Mouse (Mus musculus) hindbrain, embryonic 13.5 days (tissue): Measurements from ENCODE around the gene Spc24. TPM values are rescaled to one million over a fixed set of nuclear protein-coding genes. Genes with fewer than 3 reads are reported as not detected.
A peak's percentile ranks its signal among the peaks of the same experiment; 100 is the strongest.

ENCODE experiments used
- ATAC-seq: fragments of 200-750 bp; cut with Nextera tagmentation; 2 replicates; pipeline ENCODE4 v1.8.0; 2017; ENCODE audit warnings: moderate TSS enrichment; ENCODE audit not compliant: low FRiP score
- H3K27ac ChIP-seq: fragments of 300-500 bp; sonication (generic); 2 replicates; pipeline ENCODE4 v1.5.1; 2015; ENCODE audit warnings: inconsistent platforms, mild to moderate bottlenecking, moderate library complexity
- H3K27me3 ChIP-seq: fragments of 300-500 bp; sonication (generic); 2 replicates; pipeline ENCODE4 v1.6.1; 2015; ENCODE audit warnings: mild to moderate bottlenecking, inconsistent platforms
- H3K36me3 ChIP-seq: fragments of 300-500 bp; sonication (generic); 2 replicates; pipeline ENCODE4 v1.6.1; 2015; ENCODE audit warnings: mild to moderate bottlenecking, inconsistent platforms
- H3K4me1 ChIP-seq: fragments of 300-500 bp; sonication (generic); replicated peaks from 2 replicates; pipeline ENCODE4 v1.6.1; 2015; ENCODE audit warnings: inconsistent platforms
- H3K4me2 ChIP-seq: fragments of 300-500 bp; sonication (generic); 2 replicates; pipeline ENCODE4 v1.6.1; 2015; ENCODE audit warnings: inconsistent platforms, mild to moderate bottlenecking, moderate library complexity
- H3K4me3 ChIP-seq: fragments of 300-500 bp; sonication (generic); 2 replicates; pipeline ENCODE4 v1.5.1; 2015; ENCODE audit warnings: mild to moderate bottlenecking, inconsistent platforms
- H3K9ac ChIP-seq: fragments of 300-500 bp; sonication (generic); 2 replicates; pipeline ENCODE4 v1.6.1; 2015; ENCODE audit warnings: mild to moderate bottlenecking, inconsistent platforms
- H3K9me3 ChIP-seq: fragments of 300-500 bp; sonication (generic); 2 replicates; pipeline ENCODE4 v1.6.1; 2016; ENCODE audit warnings: inconsistent platforms
- WGBS: fragments of 180-500 bp; shearing (Covaris S2); methylation state at CpG from one replicate; pipeline ENCODE4 v1.1.7; 2015; 5-methylcytosine and 5-hydroxymethylcytosine counted together
- microRNA-seq: library from miRNA; unstranded; fragments of <30 nt; microRNA quantifications from one replicate; pipeline ENCODE4, GENCODE M21; 2016
- polyA plus RNA-seq: library from polyadenylated mRNA; unstranded; fragments of >200 nt; fragmentation: Nextera tagmentation; extraction: Ambion mirVana; gene quantifications from 2 replicates; pipeline ENCODE4 v1.2.1, GENCODE M21; 2015

Spc24 gene
- polyA plus RNA-seq, 1 experiment from 2014 or later, result 22.0 TPM

DNA sequence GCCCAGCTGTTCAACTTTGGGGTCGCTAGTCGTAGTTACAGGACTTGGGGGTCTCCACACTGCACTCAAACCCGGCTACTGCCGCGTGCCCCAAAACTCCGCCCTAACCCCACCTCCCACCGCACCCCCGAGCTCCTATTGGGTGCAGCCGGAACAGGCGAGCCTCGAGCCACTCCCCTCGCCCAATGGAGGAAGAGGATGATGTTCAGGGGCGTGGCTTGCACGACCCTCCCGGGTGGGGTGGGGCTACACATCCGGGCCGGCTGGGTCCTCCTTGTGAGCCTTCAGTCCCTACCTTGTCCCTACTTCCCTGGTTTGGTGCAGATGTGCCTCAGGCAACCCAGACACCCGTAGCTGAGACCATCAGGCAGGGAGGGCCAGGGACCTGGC lies 36.0 kb downstream of the Spc24 start:
- peak overlapping the region; percentile 93 for H3K27ac ChIP-seq
- ATAC-seq, result peak; percentile 95
- H3K9ac ChIP-seq, result peak overlapping the region; percentile 84
- peak overlapping the region; percentile 84 for H3K4me2 ChIP-seq
- peak overlapping the region; percentile 70 for H3K4me3 ChIP-seq
- H3K9me3 ChIP-seq, result no peaks in the 10 kb centered on the region
- peaks cover 39% of the 10 kb centered on the region for H3K4me1 ChIP-seq
- no peaks in the 10 kb centered on the region; the same call in 1 of the 2 replicates for H3K36me3 ChIP-seq
- no peaks in the 10 kb centered on the region for H3K27me3 ChIP-seq
- WGBS, result under 1% methylated on average over 18 of the region's 18 CpGs

DNA sequence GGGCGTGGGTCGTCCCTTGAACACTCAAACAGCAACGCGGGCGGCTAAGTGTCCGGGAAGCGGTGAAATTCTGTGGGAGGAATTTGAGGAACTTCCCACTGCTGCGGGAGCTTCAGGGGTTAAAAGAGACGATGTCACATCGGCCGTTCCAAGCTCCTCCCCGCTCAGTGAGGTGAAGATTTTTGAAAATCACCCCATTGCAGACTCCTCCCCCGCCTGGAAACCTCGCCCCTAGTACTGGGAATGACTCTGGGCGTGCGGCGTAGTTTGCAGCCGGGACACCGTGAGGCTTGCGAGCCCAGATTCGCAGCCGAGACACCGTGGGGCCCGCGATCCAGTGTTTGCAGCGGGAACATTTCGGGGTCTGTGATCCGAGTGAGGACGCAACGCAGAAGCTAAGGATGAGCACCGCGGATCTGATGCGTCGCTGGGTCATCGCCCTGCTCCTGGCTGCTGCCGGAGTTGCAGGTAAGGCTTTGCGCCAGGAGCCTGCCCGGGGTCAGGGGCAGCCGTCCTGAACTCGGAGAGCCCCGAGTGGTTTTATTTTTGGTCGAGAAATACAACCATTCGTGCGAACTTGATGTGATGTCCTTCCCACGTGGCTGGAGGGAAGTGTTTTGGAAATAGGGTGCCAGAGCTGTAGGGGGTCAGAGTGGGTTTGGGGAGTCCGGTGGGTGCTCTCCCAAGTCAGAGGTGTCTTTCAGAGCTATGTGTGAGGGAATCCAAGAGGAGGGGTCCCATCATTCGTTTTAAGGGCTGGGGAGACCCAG lies 36.5 kb downstream of the Spc24 start, which contains the start of gene Ldlr:
Gene Ldlr (plus strand): TSS at position 107 of the 770 bp plus-strand sequence.
- H3K27me3 ChIP-seq, result no peaks in the 10 kb centered on the region
- H3K4me1 ChIP-seq, result peaks cover 34% of the 10 kb centered on the region
- H3K4me3 ChIP-seq, result peak within 1 kb of the TSS; percentile 70
- H3K36me3 ChIP-seq, result no peaks in the 10 kb centered on the region
- under 1% methylated on average over 47 of the region's 47 CpGs for WGBS
- H3K27ac ChIP-seq, result peak within 1 kb of the TSS; percentile 93
- peak within 1 kb of the TSS; percentile 84 for H3K9ac ChIP-seq
- peak within 1 kb of the TSS; percentile 84 for H3K4me2 ChIP-seq
- no peaks in the 10 kb centered on the region for H3K9me3 ChIP-seq
- ATAC-seq, result peak; percentile 74

DNA sequence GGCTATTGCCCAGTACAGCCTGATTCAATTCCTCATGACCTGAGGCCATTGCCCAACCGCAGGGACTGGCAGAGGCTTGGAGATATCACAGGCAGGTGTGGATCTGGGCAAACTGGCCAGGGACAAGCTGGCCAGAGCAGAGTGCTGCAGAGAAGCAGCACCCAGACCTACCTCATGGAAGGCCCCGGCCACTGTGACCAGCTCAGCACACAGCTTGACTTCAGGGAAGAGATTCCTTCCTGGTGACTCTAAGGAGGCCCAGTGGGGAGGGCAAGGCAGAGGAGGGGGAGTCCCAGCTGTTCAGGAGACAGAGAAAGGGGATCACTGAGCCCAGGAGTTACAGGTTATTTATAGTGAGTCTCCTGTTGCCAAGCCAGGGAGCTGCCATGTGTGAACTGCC lies 39.1 kb downstream of the Spc24 start:
- no peaks in the 10 kb centered on the region for H3K36me3 ChIP-seq
- H3K9ac ChIP-seq, result no peak overlapping the region
- no peak overlapping the region for H3K4me3 ChIP-seq
- ATAC-seq, result no peak
- no peak overlapping the region for H3K27ac ChIP-seq
- H3K27me3 ChIP-seq, result no peaks in the 10 kb centered on the region
- WGBS, result 88% methylated on average over 2 of the region's 2 CpGs
- peaks cover 26% of the 10 kb centered on the region for H3K4me1 ChIP-seq
- no peaks in the 10 kb centered on the region for H3K9me3 ChIP-seq
- no peak overlapping the region for H3K4me2 ChIP-seq

DNA sequence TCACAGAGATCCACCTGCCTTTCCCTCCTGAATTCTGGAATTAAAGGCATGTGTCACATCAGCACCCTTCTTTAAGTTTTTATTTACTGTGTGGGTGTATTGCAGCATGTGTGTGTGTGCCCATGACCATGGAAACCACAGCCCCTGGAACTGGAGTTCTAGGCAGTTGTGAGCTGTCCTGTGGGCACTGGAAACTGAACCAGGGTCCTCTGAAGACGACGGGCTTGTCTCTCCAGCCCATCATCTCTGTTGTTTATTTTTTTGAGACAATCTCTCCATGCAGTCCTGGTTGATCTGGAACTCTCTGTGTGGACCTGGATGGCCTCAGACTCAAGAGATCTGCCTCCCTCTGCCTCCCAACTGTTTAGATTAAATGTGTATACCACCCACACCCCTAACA lies 43.1 kb downstream of the Spc24 start:
- no peak overlapping the region for H3K27ac ChIP-seq
- H3K4me1 ChIP-seq, result no peaks in the 10 kb centered on the region
- no peak overlapping the region for H3K4me3 ChIP-seq
- no peak overlapping the region for H3K4me2 ChIP-seq
- no peak overlapping the region for H3K9ac ChIP-seq
- 77% methylated on average over 2 of the region's 2 CpGs for WGBS
- peaks cover 8% of the 10 kb centered on the region for H3K36me3 ChIP-seq
- ATAC-seq, result no peak
- no peaks in the 10 kb centered on the region for H3K9me3 ChIP-seq
- no peaks in the 10 kb centered on the region for H3K27me3 ChIP-seq

DNA sequence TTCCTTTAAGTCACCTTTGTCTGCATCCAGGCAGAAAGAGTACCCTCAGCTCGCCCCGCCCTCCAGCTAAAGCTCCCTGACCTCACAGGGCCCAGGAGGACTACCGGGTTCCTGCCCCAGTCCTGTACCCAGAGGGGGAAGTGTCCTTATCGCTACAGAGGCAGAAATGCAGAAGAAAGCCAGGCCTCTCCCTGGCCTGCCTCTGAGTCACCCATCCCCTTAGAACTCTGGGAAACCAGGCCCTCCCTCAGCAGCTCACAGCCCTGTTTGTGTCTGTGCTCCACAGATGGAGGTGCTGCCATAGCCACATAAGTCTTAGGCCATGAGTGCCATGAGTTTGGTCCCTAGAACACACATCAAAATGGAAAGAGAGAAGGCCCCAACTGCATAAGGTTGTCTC lies 44.8 kb downstream of the Spc24 start:
- H3K9ac ChIP-seq, result no peak overlapping the region
- WGBS, result 70% methylated on average over 4 of the region's 4 CpGs
- H3K4me3 ChIP-seq, result no peak overlapping the region
- no peak overlapping the region for H3K4me2 ChIP-seq
- H3K27me3 ChIP-seq, result no peaks in the 10 kb centered on the region
- no peak overlapping the region for H3K27ac ChIP-seq
- ATAC-seq, result no peak
- H3K9me3 ChIP-seq, result no peaks in the 10 kb centered on the region
- peaks cover 8% of the 10 kb centered on the region for H3K36me3 ChIP-seq
- H3K4me1 ChIP-seq, result no peaks in the 10 kb centered on the region

DNA sequence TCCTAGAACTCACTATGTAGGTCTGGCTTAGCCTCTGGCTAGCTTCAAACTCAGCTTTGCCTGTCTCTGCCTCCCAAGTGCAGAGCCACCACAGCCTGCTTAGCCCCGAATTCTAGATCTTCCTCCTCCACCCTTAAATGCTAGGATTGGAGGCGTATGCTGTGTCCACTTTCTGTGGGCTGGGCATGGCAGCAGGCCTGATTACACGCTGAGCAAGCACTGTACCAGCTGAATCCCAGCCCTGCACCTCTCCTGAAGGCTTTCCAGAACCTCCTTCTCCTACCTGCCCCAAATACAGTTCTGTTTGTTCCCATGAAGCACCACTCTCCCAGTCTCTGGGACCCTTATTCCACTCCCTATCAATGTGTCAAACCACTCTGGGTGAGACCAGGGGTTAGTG lies 50.8 kb downstream of the Spc24 start:
- Histone ChIP-seq H3K9ac (no peak overlapping the region), H3K4me3 (no peak overlapping the region), H3K36me3 (peaks cover 58% of the 10 kb centered on the region), H3K9me3 (no peaks in the 10 kb centered on the region), H3K27ac (no peak overlapping the region), H3K4me1 (no peaks in the 10 kb centered on the region), H3K27me3 (no peaks in the 10 kb centered on the region), H3K4me2 (no peak overlapping the region)
- WGBS, result 96% methylated on average over 3 of the region's 3 CpGs
- ATAC-seq, result no peak

DNA sequence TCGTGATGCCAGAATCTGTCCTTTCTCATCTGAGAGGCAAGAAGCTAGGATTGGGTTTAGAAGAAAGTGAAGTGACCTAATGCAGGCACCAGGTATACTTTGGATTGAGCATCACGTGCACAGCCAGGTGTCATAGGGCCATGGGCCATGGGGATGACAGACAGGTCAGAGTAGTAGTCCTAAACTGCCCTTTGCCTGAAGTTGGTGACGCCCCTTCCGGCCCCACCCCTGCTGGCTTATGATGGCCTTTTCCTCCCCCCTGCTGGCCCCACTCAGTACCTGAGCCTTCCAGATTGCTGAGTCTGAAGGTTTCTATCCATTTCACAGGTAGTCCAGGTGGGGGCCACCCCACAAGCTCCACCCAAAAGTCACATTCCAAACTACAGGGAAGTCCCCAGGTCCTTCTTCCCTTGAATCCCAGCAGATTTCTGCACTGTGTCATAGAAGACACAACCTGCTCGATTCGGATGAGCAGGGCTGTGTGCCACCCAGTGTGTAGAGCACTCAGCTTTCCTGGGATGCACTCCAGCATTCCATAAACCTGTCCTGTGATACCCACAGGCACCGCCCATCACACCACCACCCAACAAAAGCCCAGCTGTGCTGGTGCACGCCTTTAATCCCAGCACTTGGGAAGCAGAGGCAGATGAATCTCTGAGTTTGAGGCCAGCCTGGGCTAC lies 53.4 kb downstream of the Spc24 start:
- Histone ChIP-seq H3K9ac (no peak overlapping the region), H3K4me1 (no peaks in the 10 kb centered on the region), H3K4me3 (no peak overlapping the region), H3K9me3 (no peaks in the 10 kb centered on the region), H3K27ac (no peak overlapping the region), H3K27me3 (no peaks in the 10 kb centered on the region), H3K4me2 (no peak overlapping the region), H3K36me3 (peaks cover 75% of the 10 kb centered on the region)
- ATAC-seq, result no peak
- 88% methylated on average over 8 of the region's 8 CpGs for WGBS

DNA sequence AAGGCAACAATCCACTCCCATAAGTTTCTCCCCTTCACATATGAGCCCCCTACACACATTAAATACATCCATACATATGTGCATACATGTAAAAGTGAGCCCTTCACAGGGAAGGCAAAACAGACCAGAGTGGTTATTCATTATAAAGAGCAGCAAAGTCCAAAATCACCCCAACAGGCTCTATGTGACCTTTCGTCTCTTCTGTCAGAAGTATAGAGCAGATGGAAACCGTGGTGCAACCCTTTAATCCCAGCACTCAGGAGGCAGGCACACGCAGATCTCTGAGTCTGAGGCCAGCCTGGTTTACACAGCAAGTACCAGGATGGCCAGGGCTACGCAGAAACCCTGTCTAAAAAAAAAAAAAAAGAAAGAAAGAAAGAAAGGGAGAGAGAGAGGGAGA lies 54.0 kb downstream of the Spc24 start:
- Histone ChIP-seq H3K27ac (no peak overlapping the region), H3K4me2 (no peak overlapping the region), H3K4me1 (no peaks in the 10 kb centered on the region), H3K9ac (no peak overlapping the region), H3K36me3 (peaks cover 82% of the 10 kb centered on the region), H3K9me3 (no peaks in the 10 kb centered on the region), H3K27me3 (no peaks in the 10 kb centered on the region), H3K4me3 (no peak overlapping the region)
- ATAC-seq, result no peak
- 89% methylated on average over 4 of the region's 4 CpGs for WGBS

Small RNAs within 50 kb of the gene (microRNA-seq; reads per million reads assigned to microRNA genes)
- 4.7 reads per million, percentile 14 among the genes with 10 or more reads in this experiment for gene Mir7083

Other genes with a start within 250 kb of the Spc24 start
- gene AB124611, start 234.1 kb downstream of the Spc24 start, polyA plus RNA-seq, result 3.4 and 3.8 TPM in 2 replicates
- gene Carm1, start 213.4 kb downstream of the Spc24 start, polyA plus RNA-seq, result 29.4 and 29.9 TPM in 2 replicates
- 53.5 and 55.0 TPM in 2 replicates for gene Timm29, start 167.6 kb downstream of the Spc24 start, polyA plus RNA-seq
- 25.7 and 27.7 TPM in 2 replicates for gene Yipf2, start 167.5 kb downstream of the Spc24 start, polyA plus RNA-seq
- gene Smarca4, start 144.1 kb downstream of the Spc24 start, polyA plus RNA-seq, result 156 and 158 TPM in 2 replicates
- gene Ldlr, start 36.8 kb downstream of the Spc24 start, polyA plus RNA-seq, result 12.4 and 15.6 TPM in 2 replicates
- 4.7 and 5.0 TPM in 2 replicates for gene Kank2, start 38.4 kb upstream of the Spc24 start, polyA plus RNA-seq
- gene Angptl8, start 75.2 kb upstream of the Spc24 start, polyA plus RNA-seq, result 0.39 and 0.53 TPM in 2 replicates
- 17.2 and 18.2 TPM in 2 replicates for gene Dock6, start 92.3 kb upstream of the Spc24 start, polyA plus RNA-seq
- gene Rab3d, start 157.9 kb upstream of the Spc24 start, polyA plus RNA-seq, result 15.9 and 18.5 TPM in 2 replicates
- gene Ccdc159, start 167.2 kb upstream of the Spc24 start, polyA plus RNA-seq, result 8.9 and 10.4 TPM in 2 replicates
- gene Tmem205, start 167.3 kb upstream of the Spc24 start, polyA plus RNA-seq, result 47.1 and 48.2 TPM in 2 replicates
- 67.5 and 71.4 TPM in 2 replicates for gene Plppr2, start 176.7 kb upstream of the Spc24 start, polyA plus RNA-seq
- 9.1 and 9.7 TPM in 2 replicates for gene Swsap1, start 195.5 kb upstream of the Spc24 start, polyA plus RNA-seq
- 1.9 and 2.2 TPM in 2 replicates for gene Epor, start 203.2 kb upstream of the Spc24 start, polyA plus RNA-seq
- gene Rgl3, start 229.1 kb upstream of the Spc24 start, polyA plus RNA-seq, result 1.1 TPM in 2 replicates
- gene Ccdc151, start 242.3 kb upstream of the Spc24 start, polyA plus RNA-seq, result 4.1 and 4.4 TPM in 2 replicates
- 99.3 and 101 TPM in 2 replicates for gene Prkcsh, start 242.5 kb upstream of the Spc24 start, polyA plus RNA-seq